Mouse (Mus musculus): Measurements from ENCODE around the gene Fkbp7.
"Not testable (repeated sequence)": the region's sequence is repeated elsewhere in the genome, so short reads cannot be mapped to it uniquely, and the experiment has no call there.

Fkbp7 gene

DNA sequence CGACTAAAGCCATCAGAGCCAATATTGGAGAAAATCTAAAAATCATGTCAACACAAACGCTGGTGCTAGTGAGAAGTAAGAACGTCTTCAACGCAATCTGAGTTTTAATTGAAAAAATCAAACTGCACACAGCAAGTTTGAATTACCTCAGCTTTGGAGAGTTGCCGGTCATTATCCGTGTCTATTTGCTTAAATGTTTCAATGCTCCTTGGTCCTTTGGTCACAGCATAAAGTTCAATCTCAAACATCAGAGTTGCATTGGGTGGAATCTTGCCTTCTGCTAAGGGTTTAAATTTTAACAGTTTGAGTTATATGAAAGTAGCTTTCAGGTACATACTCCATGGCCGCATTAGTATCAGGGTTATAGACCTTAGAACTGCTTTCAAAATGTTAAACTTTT lies 7.4 kb downstream of the Fkbp7 start:
- peak; percentile 71 for DNase-seq

GRCm38 (mm10) chr2:76659419-76659818 lies 13.5 kb downstream of the Fkbp7 start:
- no peak for DNase-seq

DNA sequence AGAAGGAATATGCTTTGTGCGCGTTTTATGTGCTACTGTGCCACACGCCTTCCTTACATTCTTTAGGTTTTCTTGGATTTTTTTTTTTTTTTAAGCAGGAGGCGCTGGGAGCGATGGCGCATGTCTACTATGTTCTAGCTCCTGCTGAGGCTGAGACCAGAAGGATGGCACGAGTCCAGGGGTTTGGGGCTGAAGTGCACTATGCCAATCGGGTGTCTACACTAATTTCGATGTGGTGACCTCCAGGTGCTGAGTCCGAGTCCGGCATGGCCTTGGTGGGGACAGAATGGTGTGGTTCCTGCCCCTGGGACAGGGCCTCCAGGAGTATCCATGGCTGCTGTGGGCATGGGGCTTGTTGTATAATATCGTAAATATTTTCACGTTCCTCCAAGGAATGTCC lies 14.4 kb downstream of the Fkbp7 start:
- no peak for DNase-seq

- peak; percentile 33 for DNase-seq
Measured at GRCm38 (mm10) chr2:76655982-76656381, 16.9 kb downstream of the Fkbp7 start.

GRCm38 (mm10) chr2:76655444-76655843 lies 17.5 kb downstream of the Fkbp7 start:
- no peak for DNase-seq

GRCm38 (mm10) chr2:76654646-76655045 lies 18.3 kb downstream of the Fkbp7 start:
- DNase-seq: no peak

DNA sequence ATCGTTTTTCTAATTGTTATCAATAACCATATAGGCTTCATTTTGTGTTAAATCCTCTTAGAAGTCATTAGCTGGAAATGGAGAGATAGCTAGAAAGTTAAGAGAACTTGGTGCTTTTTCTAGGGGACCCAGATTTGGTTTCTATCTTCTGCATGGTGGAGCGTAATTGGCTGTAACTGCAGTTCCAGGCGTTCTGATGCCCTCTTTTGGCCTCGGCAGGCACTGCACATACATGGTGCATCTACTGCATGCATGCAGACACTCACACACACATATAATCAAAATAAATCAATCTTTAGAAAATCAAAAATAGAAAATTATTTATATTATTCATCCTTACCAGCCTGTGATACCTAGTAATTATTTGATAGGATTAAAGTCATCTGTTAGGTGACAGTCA lies 19.8 kb downstream of the Fkbp7 start:
- DNase-seq: no peak

DNA sequence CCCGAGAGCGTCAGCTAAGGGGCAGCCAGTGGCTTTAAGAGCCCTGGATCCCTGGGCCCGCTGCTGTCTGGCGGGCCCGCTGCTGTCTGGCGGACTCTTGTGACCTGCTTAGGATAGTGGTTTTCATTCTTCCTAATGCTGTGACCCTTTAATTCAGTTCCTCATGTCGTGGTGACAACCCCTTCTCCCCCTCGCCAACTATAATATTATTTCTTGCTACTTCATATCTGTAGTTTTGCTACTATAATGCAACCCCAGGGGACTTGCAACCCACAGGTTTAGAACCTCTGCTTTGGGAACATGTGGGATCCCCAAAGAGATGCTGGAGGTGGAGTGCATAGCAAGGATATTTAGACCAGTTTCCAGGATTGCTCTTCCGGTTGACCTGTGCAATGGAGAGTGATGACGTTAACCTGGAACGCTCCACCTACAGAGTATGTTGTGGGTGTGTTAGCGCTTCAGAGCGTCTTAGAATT lies 24.2 kb downstream of the Fkbp7 start:
- DNase-seq: no peak

GRCm38 (mm10) chr2:76647883-76648570 lies 24.9 kb downstream of the Fkbp7 start, which contains the start of the genes Prkra and Pjvk:
Gene Prkra, minus strand, starts transcription at chr2:76648015.
Gene Pjvk, plus strand, starts transcription at chr2:76648476.
- DNase-seq: peak; percentile 99

GRCm38 (mm10) chr2:76647441-76647869 lies 25.5 kb downstream of the Fkbp7 start:
- no peak for DNase-seq

GRCm38 (mm10) chr2:76643801-76644200 lies 29.1 kb downstream of the Fkbp7 start:
- DNase-seq: no peak

DNA sequence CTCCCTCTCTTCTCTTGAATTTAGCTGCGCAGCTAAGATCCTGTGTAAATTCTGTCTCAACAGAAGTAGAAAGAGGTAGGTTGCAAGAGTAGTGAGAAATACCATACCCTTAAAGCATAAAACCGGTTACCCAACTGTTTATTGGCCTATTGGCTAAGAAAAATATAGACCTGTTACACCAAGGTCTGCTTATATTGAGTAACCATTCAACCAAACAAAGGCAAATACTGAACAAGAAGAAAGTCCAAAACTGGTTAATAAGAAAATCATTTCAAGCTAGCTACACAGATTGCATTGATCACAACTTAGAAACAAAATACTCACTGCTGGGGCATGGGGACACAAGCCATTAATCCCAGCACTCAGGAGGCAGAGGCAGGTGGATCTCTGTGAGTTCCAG lies 33.3 kb downstream of the Fkbp7 start:
- no peak for DNase-seq

- DNase-seq: no peak
Measured at GRCm38 (mm10) chr2:76631600-76631999, 41.3 kb downstream of the Fkbp7 start.

GRCm38 (mm10) chr2:76630293-76630692 lies 42.6 kb downstream of the Fkbp7 start:
- no peak for DNase-seq

DNA sequence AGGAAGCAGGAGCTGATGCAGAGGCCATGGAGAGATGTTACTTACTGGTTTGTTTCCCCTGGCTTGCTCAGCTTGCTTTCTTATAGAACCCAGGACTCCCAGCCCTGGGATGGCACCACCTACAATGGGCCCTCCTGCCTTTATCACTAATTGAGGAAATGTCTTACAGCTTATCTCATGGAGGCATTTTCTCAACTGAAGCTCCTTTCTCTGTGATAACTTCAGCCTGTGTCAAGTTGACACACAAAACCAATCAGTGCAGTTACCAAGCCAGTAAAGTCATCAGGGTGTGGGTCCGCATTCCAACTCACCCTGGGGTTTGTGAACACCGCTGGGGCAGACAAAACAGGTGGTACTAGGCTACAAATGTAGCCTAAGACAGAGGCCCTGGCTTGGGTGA lies 50.6 kb downstream of the Fkbp7 start:
- not testable (repeated sequence) for DNase-seq

DNA sequence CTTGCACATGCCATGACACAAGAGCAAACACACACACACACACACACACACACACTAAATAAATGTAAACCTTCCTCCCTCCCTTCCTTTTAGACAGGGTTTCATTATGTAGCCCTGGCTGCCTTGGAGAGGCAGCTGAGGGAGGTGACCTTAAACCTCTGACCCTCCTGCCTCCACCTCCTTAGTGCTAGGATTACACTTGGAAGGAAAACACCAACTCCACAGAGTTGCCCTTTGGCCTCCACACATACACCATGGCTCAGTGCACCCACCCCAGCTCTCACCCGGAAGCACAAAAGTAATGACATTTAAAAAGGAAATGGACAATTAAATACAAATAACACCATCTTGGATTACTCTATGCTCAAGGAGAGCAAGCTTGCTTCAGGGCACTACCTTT lies 51.2 kb downstream of the Fkbp7 start:
- no peak for DNase-seq

DNA sequence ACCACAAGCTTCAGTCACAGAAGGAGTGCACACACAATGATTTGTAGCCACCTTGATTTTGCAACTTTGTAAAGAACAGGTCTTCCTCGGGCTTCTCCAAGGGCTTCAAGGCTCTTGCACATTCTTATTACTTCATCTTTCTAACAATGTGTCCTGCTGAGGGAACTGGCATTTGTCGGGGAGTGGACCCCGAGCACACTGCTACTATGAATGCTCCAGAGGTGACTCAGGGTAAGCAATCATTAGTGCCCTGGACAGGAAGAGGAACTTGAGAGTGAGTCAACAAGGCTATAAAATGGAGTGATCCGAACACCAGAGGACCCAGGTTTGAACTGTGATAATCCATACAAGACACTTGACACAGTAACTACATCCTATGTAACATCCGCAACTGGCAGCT lies 52.7 kb downstream of the Fkbp7 start:
- DNase-seq: no peak

DNA sequence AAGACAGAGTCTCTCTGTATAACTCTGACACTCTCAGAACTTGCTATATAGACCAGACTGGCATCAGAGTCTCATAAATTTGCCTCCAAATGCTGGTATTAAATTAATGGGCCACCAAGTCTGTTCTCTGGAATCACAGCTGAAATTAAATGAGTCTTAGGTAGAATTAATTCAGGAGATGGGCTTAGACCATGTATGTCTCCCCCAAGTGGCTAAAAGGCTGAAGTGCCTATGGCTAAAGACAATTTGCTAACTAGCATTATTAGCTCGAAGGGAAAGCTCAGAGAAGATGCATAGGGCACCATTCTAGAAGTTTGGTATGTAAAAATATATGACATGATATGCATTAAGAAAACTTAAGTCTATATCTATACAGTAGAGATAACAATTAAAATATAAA lies 54.8 kb downstream of the Fkbp7 start:
- peak; percentile 56 for DNase-seq

Measured in kidney, adult 9 months (tissue).